Mouse (Mus musculus) adrenal gland (tissue): ENCODE measurements around the gene Arl8a.

ENCODE experiments used
- intact Hi-C: fragments of 180-260 bp; cut with DNase I; formaldehyde crosslinking; loops from one replicate; pipeline ENCODE4 v1.15.1; 2025

Gene Arl8a

DNA sequence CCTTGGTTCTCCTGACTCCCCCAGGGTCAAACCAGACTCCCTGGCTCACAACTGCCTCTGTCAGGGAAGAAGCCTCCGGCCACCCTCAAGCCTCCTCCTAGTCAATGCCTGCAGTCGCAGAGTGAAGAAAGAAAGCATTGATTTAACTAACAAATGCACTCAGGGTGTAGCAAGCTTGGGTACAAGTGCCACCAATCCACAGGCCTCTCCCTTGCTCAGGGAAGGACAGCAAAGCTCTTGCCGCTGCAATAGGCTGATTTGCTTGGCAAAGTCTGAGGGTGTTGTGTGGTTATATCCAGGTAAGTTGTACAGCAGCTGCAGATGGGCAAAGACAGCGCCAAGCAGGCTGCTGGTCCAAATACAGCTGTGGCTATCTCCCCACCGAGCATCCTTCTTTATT is 51.8 kb downstream of the Arl8a start:
- intact Hi-C loops: no loop called here

DNA sequence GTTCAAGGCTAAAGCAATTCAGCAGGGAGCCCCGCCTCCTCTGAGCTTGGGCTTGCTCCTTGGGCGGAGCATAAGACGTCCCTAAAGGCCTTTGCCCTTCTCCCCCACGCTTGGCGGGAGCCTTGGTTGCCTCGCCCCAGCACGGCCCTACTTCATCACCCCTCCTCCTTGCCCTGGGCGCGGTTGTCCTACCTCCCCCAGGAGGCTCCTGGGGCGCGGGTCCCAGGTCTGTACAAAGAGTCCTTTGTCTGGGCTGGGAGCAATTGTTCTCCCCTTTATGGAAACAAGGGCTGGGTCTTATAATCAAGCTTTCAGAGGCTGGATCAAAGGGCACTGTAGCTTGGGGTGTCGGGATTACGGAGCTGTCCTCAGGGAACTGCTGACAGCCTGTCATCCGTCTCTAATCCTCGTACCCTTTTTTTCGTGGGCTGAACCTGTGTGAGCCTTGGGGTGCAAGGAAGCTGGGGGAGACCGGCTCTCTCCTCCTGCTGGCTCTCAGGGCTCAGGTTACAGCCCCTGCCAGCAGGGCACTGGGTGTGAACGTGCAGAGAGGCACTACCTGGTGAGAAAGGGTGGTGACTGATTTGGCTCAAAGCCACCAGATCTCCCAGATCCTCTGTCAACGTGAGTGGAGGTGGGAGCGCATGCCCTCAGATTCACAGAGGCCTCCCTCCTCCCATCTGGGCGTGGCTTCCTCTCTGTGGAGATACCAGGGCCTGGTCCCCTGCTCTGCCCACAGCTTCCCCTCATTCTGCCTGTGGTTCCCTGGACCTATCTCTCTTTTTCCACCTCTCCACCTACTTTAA is 52.6 kb downstream of the Arl8a start:
- intact Hi-C loops: no loop called here

DNA sequence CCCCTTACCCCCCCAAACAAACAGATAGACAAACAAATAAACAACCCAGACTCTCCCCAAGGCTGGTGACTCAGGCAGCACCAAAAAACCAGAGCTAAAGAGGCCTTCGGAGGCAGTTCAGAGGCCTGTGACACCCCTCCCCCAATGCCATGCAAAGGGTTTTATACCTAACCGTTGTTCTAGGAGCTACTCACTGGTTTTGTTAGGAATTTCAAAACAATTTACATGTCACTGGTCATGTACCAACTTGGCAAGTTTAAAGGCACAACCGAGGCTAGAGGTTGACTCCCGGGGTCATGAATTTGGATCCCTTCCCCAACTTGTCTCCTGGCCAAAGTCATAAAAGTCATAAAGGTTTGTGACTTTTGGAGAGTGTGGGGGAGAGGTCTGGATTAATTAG is 53.8 kb downstream of the Arl8a start:
- intact Hi-C loops: no loop called here

DNA sequence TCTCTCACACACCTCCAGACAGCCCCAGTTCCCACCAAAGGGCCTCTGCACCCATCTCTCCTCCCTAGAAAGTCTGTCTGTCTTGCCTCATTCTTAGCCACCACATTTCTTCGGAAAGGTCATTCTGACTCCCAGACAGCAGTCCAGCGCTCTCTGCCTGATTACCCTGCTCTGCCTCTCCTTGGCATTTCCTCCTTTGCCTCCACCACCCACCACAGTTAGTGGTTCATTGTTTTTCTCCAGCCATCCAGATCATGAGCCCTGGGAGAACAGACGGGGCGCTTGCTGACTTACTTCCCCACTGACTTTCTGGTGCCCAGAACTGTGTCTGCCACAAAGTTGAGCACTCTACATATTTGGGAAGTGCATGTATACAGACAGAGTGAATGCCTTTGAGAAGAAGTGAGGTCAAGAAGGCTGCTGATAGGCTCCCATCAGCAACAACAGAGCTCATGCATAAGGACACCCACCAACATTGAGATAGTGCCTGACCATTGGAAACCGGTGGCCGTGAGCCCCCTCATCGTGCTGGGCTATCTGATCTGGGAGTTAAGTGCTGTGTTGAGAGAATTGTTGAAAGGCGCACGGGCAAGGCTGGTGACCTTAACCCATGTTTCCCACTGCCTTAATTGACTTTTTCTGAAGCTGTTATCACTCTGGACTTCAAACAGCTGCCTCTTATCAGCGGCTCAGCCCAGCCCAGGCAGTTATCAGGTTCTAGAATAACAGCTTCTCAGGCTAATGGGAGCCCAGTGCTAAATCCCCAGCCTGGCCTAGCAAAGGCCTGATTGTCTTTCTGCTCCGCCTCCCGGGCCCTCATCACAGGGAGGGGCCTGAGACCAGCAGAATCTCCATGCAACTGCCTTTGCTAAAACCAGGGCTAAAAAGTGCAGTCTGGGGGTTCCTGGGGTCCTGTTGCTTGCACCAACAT is 57.8 kb downstream of the Arl8a start:
- intact Hi-C loops: no loop called here

DNA sequence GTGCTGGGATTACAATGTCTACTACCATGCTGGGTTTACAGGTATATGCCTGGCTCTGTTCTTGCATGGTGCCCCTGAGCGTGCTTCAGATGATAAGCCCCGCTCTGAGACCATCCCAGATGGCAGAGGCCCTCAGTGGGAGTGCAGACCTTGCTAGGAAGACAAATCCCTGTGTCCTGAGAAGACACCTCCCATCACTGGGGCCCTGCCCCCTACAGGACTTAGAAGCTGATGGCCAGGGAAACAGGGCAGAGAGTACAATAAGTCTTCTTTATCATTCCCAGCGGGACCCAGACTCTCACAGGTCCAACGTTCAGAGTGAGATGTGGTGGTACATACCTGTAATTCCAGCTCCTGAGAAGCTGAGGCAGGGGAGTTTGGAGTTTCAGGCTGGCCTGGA is 58.6 kb downstream of the Arl8a start:
- intact Hi-C loops: no loop called here
